Mouse (Mus musculus) heart, adult 2 months (tissue): ENCODE measurements at regions not wholly inside any gene's neighbourhood (a gene's known extent, or its start where the extent isn't known, plus 50 kb on each side); places are given as distances from the start of the nearest gene placed in this dataset.

Experiments
- DNase-seq, 2 experiments: peaks; one replicate each; pipeline ENCODE4 v3.0.0; 2021
- H3K27ac ChIP-seq: fragments of 200-600 bp; 2 replicates; pipeline ENCODE4 v1.8.1; 2022
- H3K27me3 ChIP-seq: fragments of 200-500 bp; 2 replicates; pipeline ENCODE4 v1.6.1; 2012; ENCODE audit warnings: mild to moderate bottlenecking, low read length, inconsistent platforms, mixed read lengths; ENCODE audit not compliant: control insufficient read depth, insufficient read depth
- H3K36me3 ChIP-seq: fragments of 200-500 bp; 2 replicates; pipeline ENCODE4 v1.6.1; 2012; ENCODE audit warnings: low read length, inconsistent platforms; ENCODE audit not compliant: control insufficient read depth, insufficient read depth
- H3K4me1 ChIP-seq: fragments of 200-500 bp; 2 replicates; pipeline ENCODE4 v1.6.1; 2011; ENCODE audit warnings: low read length; ENCODE audit not compliant: control insufficient read depth, insufficient read depth
- H3K4me3 ChIP-seq: fragments of 200-600 bp; 2 replicates; pipeline ENCODE4 v1.8.1; 2022
- H3K79me2 ChIP-seq: fragments of 200-500 bp; replicated peaks from 2 replicates; pipeline ENCODE4 v1.6.1; 2012; ENCODE audit warnings: mild to moderate bottlenecking, inconsistent platforms, low read length, moderate library complexity, mixed read lengths; ENCODE audit not compliant: control insufficient read depth, insufficient read depth
- H3K9ac ChIP-seq: fragments of 200-500 bp; 2 replicates; pipeline ENCODE4 v1.6.1; 2012; ENCODE audit warnings: low read depth, mild to moderate bottlenecking, control low read depth, inconsistent platforms, low read length, mixed read lengths
- CTCF ChIP-seq: fragments of 200-600 bp; IDR thresholded peaks from 2 replicates; pipeline ENCODE4 v1.8.1; 2022; ENCODE audit warnings: antibody characterized with exemption, mild to moderate bottlenecking, moderate library complexity
- EP300 ChIP-seq: fragments of 200-500 bp; IDR thresholded peaks from 2 replicates; pipeline ENCODE4 v1.6.1; 2011; ENCODE audit warnings: low read depth, low read length, control low read depth; ENCODE audit not compliant: insufficient read depth
- POLR2A ChIP-seq: fragments of 200-500 bp; IDR thresholded peaks from 2 replicates; pipeline ENCODE4 v1.6.1; 2011; ENCODE audit warnings: mild to moderate bottlenecking, low read depth, low read length, control low read depth; ENCODE audit not compliant: insufficient read depth
- WGBS: fragments of 180-500 bp; shearing (Covaris S2); methylation state at CpG from one replicate; pipeline ENCODE4 v1.1.7; 2018; 5-methylcytosine and 5-hydroxymethylcytosine counted together
- intact Hi-C: fragments of 180-260 bp; cut with DNase I; formaldehyde crosslinking; loops from one replicate; pipeline ENCODE4 v1.15.1; 2025

- H3K27me3 ChIP-seq: no peaks in the 10 kb centered on the region
- WGBS: 28% methylated on average over 1 of the region's 1 CpGs
- intact Hi-C loops: no loop called here
- no peak for DNase-seq
- no peaks in the 10 kb centered on the region for H3K79me2 ChIP-seq
- peaks cover 3% of the 10 kb centered on the region; the same call in 1 of the 2 replicates for H3K36me3 ChIP-seq
- H3K27ac ChIP-seq: no peak overlapping the region
- no peak overlapping the region for H3K9ac ChIP-seq
- H3K4me3 ChIP-seq: no peak overlapping the region
- H3K4me1 ChIP-seq: no peaks in the 10 kb centered on the region; the same call in 1 of the 2 replicates
- TF ChIP-seq POLR2A (no peak), EP300 (no peak), CTCF (no peak)
Observed at GRCm38 (mm10) chr7:95141778-95142177, 1029.3 kb upstream of the Tenm4 start.

DNA sequence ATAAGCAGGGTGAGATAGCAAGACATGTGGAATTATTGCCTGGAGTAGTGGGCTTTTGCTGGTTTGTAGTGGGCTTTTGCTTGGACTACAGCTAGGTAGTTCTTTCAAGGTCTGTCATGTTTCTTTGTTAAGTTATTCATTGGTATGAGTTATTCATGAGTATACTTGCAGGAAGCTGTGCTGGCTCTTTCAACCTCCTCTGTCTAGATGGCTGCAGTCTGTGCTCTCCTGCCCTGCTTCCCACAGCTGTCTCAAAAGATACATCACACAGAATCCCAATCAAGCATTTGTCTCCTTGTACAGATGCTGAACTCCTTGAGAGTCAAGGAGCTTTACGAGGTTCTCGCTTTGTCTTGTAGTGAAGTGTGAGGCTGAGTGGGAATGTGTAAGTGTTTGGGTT lies 1028.0 kb upstream of the Tenm4 start:
- Histone ChIP-seq H3K27ac (no peak overlapping the region), H3K79me2 (no peaks in the 10 kb centered on the region), H3K4me1 (no peaks in the 10 kb centered on the region; the same call in 1 of the 2 replicates), H3K9ac (no peak overlapping the region), H3K27me3 (no peaks in the 10 kb centered on the region), H3K36me3 (peaks cover 3% of the 10 kb centered on the region; the same call in 1 of the 2 replicates), H3K4me3 (no peak overlapping the region)
- TF ChIP-seq CTCF (no peak), POLR2A (no peak), EP300 (no peak)
- DNase-seq: no peak
- WGBS: 88% methylated on average over 2 of the region's 2 CpGs
- intact Hi-C loops: no loop called here
